Mouse (Mus musculus) neutrophil, adult 5-6 weeks (primary cell): Measurements from ENCODE around the gene Mdm2. TPM values are rescaled to one million over a fixed set of nuclear protein-coding genes. Genes with fewer than 3 reads are reported as not detected.

ENCODE experiments used
- ATAC-seq: fragments of 151-379, 151-347 bp; 2 replicates; pipeline ENCODE4 v1.8.0; 2017; ENCODE audit warnings: mild to moderate bottlenecking, moderate TSS enrichment; ENCODE audit not compliant: insufficient number of reproducible peaks, poor library complexity, low FRiP score, severe bottlenecking; ENCODE audit errors: extremely low read depth
- total RNA-seq: library from RNA; stranded (forward); fragments of 200-1000 nt; gene quantifications from 2 replicates; pipeline ENCODE4 v1.2.3, GENCODE M21; 2017

The Mdm2 gene
- total RNA-seq, 1 experiment from 2014 or later = 173 TPM

GRCm38 (mm10) chr10:117702024-117702833 lies 8.3 kb downstream of the Mdm2 start:
- ATAC-seq = no peak

- ATAC-seq = no peak
Observed at GRCm38 (mm10) chr10:117701034-117701829, 9.3 kb downstream of the Mdm2 start.

- ATAC-seq = no peak
Observed at GRCm38 (mm10) chr10:117700450-117700849, 10.1 kb downstream of the Mdm2 start.

GRCm38 (mm10) chr10:117699914-117700313 lies 10.6 kb downstream of the Mdm2 start:
- no peak for ATAC-seq

DNA sequence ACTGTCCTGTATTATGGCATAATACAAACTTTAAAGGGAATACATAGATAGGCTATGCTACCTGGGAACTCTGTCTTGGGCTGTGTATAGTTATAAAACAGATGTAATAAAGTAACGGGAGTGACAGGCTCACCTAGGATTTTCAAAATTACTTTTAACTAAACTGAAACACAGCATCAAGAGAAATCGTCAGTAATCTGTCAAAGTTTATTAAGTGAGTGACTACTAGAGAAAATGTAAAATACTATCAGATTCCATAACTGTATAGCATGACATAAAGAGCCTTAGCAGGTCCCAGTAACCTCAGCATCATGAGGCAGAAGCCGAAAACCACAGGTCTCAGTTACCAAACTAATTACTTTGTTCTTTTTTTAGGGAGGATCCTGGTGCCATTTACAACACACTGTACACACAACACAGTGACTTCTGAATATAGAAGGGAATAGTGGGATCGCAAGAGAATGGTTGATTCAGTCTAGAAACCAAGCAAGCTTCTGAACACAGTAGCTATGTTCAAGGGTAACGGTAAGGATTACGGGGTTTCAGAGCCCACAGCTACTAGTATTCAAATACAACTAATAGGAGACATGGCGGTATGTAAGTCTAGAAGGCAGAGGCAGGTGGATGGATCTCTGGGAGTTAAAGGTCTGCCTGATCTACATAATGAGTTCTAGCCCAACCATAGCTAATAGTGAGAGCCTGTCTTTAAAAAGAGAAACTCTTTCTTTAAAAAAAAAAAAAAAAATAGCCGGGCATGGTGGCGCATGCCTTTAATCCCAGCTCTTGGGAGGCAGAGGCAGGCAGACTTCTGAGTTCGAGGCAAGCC lies 12.0 kb downstream of the Mdm2 start:
- no peak for ATAC-seq

DNA sequence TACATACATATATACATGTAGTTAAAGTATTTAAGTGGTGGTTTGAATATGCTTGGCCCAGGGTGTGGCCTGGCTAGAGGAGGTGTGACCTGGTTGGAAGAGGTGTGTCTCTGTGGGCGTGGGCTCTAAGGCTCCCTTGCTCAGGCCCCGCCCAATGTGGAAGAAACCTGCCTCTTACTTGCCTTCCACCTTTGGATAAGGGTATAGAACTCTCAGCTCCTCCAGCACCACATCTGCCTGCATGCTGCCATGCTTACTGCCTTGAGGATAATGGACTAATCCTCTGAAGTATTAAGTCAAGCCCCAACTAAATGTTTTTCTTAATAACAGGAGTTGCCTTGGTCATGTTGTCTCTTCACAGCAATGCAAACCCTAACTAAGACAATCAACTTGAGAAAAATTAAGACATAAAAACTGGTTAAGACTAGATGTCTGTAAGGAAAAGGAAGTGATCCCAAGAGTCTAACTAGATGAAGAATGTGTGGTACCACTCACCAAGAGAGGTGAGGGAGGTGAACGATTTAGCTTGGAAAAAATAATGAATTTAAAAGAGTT lies 12.9 kb downstream of the Mdm2 start:
- ATAC-seq = no peak

DNA sequence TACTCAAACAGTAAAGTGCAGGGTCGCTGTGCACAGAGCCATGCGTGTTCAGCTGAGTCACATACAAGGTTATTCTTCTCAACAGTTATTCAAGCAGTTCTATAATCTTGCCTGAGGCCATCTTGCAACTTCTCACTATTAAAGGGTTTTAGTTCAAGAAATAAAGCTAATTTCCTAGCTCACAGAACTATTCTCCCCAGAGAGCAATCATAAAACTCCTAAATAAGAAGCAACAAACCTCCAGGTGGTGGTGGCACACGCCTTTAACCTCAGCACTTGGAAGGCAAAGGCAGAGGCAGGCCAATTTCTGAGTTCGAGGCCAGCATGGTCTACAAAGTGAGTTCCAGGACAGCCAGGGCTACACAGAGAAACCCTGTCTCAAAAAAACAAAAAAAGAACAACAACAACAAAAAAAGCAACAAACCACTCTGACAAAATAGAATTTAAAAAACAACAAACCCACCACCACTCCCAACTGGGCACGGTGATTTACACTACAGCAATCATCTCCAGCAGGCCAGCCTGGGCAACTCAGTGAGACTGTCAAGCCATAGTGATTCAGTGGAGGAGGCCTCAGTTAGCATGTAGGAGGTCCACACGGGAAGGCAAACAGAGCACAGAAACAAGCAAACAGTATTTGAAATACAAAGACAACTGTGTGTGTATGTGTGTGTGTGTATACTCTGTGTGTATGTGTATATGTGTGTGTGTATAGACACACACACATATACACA lies 13.6 kb downstream of the Mdm2 start:
- ATAC-seq = no peak

DNA sequence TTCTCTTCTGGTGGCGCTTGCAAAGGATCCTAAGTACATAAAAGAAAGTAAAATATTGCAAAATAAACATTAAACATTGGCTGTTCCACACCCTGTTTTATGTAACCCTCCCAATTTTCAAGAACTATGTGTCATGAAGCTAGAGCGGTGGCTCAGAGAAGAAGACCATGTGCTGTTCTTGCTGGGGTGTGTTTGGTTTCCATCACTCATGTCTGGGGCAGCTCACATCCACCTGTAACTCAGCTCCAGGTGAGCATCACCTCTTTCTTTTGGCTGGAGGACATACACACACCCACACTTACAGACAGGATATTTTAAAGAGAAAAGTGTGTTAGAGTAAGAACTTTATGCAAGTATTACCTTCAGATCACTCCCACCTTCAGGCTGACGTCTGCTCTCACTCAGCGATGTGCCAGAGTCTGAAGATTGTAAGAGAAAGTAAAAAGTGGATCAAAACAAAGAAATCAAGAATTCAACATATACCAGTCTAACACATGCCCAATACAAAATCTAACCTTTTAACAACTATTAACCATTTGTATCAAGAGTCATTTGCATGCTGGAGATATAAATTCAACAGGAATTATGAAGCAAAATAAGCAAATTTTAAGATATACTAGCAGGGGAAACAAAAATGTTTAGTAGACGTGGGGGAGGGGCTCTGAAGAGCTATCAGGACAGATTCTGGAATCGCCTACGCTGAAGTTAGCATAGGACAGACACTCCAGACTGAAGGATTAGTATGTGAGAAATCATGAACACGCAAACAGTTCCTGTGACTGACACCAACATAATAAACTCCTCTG lies 14.3 kb downstream of the Mdm2 start:
- ATAC-seq = no peak

GRCm38 (mm10) chr10:117695605-117696004 lies 15.0 kb downstream of the Mdm2 start:
- ATAC-seq = no peak

DNA sequence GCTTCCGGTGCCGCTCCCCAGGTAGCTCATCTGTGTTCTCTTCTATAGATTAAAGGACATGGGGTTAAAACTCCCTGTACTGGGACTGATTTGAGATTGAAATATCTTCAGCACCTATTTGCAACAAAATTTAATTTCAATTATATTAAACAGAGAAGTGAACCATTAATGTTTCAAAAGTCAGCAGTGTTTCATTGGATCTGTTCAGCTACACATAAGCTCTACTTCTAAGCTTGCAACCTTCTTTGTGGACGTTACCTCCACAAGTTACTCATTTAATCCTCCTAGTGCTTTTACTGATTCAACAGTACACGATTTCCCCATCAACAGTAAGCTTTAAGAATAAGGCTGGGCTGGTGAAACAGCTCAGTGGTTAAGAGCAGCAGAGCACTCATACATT lies 15.5 kb downstream of the Mdm2 start:
- ATAC-seq = no peak

DNA sequence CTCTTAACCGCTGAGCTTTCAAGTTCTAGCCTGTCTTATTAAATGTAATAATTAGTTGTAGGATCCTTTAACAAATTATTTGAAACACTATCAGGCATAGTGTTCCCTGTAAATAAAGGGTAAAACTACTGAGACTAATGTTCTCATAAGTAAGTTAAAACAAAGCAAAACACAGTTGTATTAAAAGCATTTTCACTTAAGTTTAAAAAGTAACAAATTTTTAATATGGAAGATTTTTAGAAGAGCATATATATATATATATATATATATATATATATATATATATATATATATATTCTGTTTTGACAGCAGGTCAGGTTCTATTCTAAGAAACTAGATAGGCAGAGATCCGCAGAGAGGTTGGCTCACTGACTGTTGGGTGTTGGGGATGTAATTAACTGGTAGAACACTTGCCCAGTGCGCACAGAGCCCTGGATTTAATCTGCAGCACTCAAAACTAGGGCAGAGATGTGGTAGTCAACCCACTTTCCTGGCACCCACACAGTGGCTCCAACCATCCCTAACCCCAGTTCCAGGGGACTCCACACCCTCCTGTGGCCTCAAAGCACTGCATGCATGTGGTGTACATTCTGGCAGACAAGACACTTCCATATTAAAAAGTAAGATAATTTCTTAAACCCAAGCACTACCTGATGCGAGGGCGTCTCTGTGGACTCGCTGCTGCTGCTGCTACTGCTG lies 16.2 kb downstream of the Mdm2 start:
- no peak for ATAC-seq

DNA sequence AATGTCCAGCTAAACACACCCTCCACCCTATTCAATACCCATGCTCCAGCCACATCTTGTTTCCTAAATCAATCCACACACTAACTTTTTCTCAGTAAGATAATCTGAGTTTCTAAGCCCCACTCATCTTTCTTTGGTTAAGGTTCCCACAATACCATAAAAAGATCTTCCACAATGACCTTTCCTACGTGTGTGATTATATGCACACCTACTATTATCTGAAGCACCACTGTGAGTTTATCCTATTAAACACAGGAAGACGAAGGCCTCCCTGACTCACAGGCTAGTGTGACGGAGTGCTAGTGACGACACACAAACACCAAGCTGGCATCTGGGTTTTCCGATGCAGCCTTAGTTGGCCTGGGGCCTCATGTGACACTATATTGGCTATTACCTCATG lies 17.6 kb downstream of the Mdm2 start:
- no peak for ATAC-seq

DNA sequence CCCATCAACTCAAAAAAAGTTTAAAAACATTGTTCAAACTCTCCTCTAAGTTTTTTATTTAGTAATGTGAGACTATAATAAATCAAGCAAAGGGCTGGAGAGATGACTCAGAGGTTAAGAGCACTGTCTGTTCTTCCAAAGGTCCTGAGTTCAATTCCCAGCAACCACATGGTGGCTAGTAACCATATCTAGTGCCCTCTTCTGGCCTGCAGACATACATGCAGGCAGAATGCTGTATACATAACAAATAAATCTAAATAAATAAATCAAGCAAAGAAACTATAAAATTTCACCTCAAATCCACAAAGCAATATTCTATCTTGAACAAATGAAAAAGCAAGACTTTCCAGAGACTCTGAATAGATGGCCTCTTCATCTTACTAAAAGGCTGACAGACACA lies 18.4 kb downstream of the Mdm2 start:
- no peak for ATAC-seq

DNA sequence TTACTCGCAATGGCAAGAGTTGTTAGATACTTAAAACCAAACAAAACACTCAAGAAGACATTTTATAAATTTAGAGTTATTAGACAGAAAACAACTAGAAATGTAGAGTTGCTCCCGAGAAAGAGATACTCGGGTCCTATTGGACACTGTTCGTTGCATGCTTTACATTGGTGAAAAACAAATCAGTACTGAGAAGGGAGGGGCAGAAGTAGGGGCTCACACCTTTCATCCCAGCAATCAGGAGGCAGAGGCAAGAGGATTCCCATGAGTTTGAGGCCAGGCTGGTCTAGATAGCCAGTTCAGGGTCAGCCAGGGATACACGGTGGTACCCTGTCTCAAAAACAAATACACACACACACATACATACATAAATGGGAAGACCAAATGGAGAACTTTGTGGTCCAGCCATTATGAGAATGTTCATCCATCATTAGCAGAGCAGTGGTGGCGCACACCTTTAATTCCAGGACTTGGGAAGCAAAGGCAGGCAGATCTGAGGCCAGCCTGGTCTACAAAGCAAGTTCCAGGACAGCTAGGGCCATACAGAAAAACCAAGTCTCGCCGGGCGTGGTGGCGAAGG lies 19.1 kb downstream of the Mdm2 start:
- ATAC-seq = no peak

- no peak for ATAC-seq
Observed at GRCm38 (mm10) chr10:117690770-117691296, 19.7 kb downstream of the Mdm2 start.

GRCm38 (mm10) chr10:117690101-117690352 lies 20.5 kb downstream of the Mdm2 start:
- ATAC-seq = no peak
